Mouse (Mus musculus) T-helper 1 cell (primary cell): ENCODE results near the gene Vmn1r163.
"Not testable (repeated sequence)": the region's sequence is repeated elsewhere in the genome, so short reads cannot be mapped to it uniquely, and the experiment has no call there.

Experiments
- in situ Hi-C: fragments of 300-600 bp; cut with MboI, MseI; formaldehyde crosslinking; loops from one replicate; pipeline ENCODE4 v1.15.1; 2025; ENCODE audit warnings: high pct_unique_total_duplicates

The Vmn1r163 gene

DNA sequence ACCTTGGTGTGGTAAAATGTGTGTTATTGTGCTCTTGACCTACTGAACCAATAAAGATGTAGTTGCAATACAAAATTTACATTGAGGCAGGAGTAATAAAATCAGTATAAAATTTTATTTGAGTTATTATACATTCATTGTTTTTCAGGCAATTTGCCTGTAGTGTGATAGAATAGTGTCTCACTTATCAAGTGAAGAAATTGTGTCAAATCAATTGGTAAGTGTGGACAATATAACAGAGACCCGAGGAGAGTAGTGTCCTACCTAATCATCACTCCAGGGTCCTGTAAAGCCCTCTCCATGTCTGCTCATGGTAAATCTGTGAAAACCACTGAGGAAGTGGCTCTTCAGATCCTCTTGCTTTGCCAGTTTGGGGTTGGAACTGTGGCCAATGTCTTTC is at the start of gene Vmn1r163:
Gene Vmn1r163 (plus strand): TSS at position 301 of the 400 bp plus-strand sequence.
- in situ Hi-C loops = not testable (repeated sequence)

GRCm38 (mm10) chr7:23019823-23020222 is 35.5 kb upstream of the Vmn1r163 start, which contains the start of gene Gm4216:
Gene Gm4216 (minus strand): TSS chr7:23019923.
- in situ Hi-C loops = loop anchor here (10.0 kb wide), 1 partner anchor 1695 kb away; no protein-coding TSS in a partner anchor

- in situ Hi-C loops = not testable (repeated sequence)
These were observed 12.0 kb downstream of the Vmn1r163 start, which contains the start of gene Gm8720 for GRCm38 (mm10) chr7:23067356-23067755. Gene Gm8720 (minus strand): TSS chr7:23067456.
